Mouse (Mus musculus) stomach, embryonic 14.5 days (tissue): ENCODE measurements around the gene Dtd1. TPM values are rescaled to one million over a fixed set of nuclear protein-coding genes. Genes with fewer than 3 reads are reported as not detected.

Experiments used
- ATAC-seq: fragments of 200-750 bp; cut with Nextera tagmentation; 2 replicates; pipeline ENCODE4 v1.8.0; 2017; ENCODE audit warnings: low read depth, moderate TSS enrichment; ENCODE audit not compliant: insufficient number of reproducible peaks, insufficient read depth, low FRiP score
- H3K27ac ChIP-seq: fragments of 300-500 bp; sonication (generic); 2 replicates; pipeline ENCODE4 v1.5.1; 2014; ENCODE audit warnings: mild to moderate bottlenecking, low read length, moderate library complexity, mixed read lengths
- H3K27me3 ChIP-seq: fragments of 300-500 bp; sonication (generic); 2 replicates; pipeline ENCODE4 v1.6.1; 2014; ENCODE audit warnings: low read length, control low read depth, mixed read lengths; ENCODE audit not compliant: control insufficient read depth, insufficient read depth
- H3K36me3 ChIP-seq: fragments of 300-500 bp; sonication (generic); 2 replicates; pipeline ENCODE4 v1.6.1; 2014; ENCODE audit warnings: mild to moderate bottlenecking, control low read depth, low read length, moderate library complexity, mixed read lengths; ENCODE audit not compliant: control insufficient read depth, insufficient read depth
- H3K4me1 ChIP-seq: fragments of 300-500 bp; sonication (generic); 2 replicates; pipeline ENCODE4 v1.6.1; 2014; ENCODE audit warnings: low read length, control low read depth, mixed read lengths; ENCODE audit not compliant: control insufficient read depth, insufficient read depth
- H3K4me2 ChIP-seq: fragments of 300-500 bp; sonication (generic); replicated peaks from 2 replicates; pipeline ENCODE4 v1.6.1; 2014; ENCODE audit warnings: low read depth, low read length, control low read depth
- H3K4me3 ChIP-seq: fragments of 300-500 bp; sonication (generic); 2 replicates; pipeline ENCODE4 v1.5.1; 2014; ENCODE audit warnings: low read depth, low read length, control low read depth
- H3K9ac ChIP-seq: fragments of 300-500 bp; sonication (generic); replicated peaks from 2 replicates; pipeline ENCODE4 v1.6.1; 2014; ENCODE audit warnings: low read depth, mild to moderate bottlenecking, control low read depth, low read length, moderate library complexity, mixed read lengths
- H3K9me3 ChIP-seq: fragments of 300-500 bp; sonication (generic); 2 replicates; pipeline ENCODE4 v1.6.1; 2016; ENCODE audit warnings: low read depth, low read length, control low read depth; ENCODE audit not compliant: control insufficient read depth
- WGBS: fragments of 180-500 bp; shearing (Covaris S2); extraction: QIAGEN DNeasy Blood & Tissue Kit; methylation state at CpG from one replicate; pipeline ENCODE4 v1.1.7; 2014; 5-methylcytosine and 5-hydroxymethylcytosine counted together
- polyA plus RNA-seq: library from polyadenylated mRNA; unstranded; fragments of >200 nt; fragmentation: Nextera tagmentation; extraction: Ambion mirVana; gene quantifications from 2 replicates; pipeline ENCODE4 v1.2.1, GENCODE M21; 2014

The Dtd1 gene
- polyA plus RNA-seq, 1 experiment from 2014 or later, result 36.9 TPM

DNA sequence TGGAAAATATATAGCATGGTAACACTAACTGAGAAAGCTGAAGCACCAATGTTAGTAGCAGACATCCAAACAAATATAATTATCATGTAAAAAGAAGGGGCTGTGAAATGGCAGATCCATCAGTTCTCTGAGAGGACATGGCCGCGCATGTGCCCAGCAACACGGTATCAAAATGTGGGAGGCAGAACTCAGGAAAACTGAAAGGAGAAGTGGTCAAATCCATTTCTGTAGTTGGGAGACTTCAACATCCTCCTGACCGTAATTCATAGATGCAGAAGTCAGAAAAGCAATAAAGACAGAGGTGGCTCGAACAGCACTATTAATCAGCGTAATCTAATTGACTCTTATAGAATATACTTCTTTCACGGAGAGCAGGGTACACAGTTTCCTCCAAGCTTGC lies 179.6 kb downstream of the Dtd1 start:
- Histone ChIP-seq H3K4me3 (no peak overlapping the region), H3K36me3 (no peaks in the 10 kb centered on the region), H3K9ac (no peak overlapping the region), H3K27ac (no peak overlapping the region), H3K4me1 (no peaks in the 10 kb centered on the region), H3K4me2 (no peak overlapping the region), H3K27me3 (no peaks in the 10 kb centered on the region), H3K9me3 (no peaks in the 10 kb centered on the region)
- no peak for ATAC-seq
- WGBS, result 75% methylated on average over 7 of the region's 7 CpGs

DNA sequence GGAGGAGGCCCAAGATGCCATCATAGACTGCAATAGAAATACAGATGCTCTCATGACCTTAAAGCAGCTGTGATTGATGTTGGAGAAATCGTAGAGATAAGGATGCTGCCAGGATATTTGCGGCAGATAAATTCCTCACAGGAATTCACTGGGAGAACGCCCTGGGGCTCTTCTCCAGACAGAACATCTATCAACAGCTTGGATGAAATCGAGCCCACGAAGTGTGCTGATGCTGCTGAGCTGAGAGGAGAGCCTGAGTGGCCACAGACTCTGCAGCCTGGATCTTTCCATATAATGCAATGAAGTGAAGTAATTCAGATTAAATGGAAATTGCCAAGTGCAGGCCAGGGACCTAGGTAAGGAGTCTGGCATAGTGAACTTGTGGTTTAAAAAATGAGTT lies 181.0 kb downstream of the Dtd1 start:
- 19% methylated on average over 5 of the region's 5 CpGs for WGBS
- H3K36me3 ChIP-seq, result no peaks in the 10 kb centered on the region
- no peak overlapping the region for H3K4me3 ChIP-seq
- no peak overlapping the region for H3K4me2 ChIP-seq
- H3K9me3 ChIP-seq, result no peaks in the 10 kb centered on the region
- ATAC-seq, result no peak
- H3K4me1 ChIP-seq, result no peaks in the 10 kb centered on the region
- no peak overlapping the region for H3K27ac ChIP-seq
- no peak overlapping the region for H3K9ac ChIP-seq
- no peaks in the 10 kb centered on the region for H3K27me3 ChIP-seq

DNA sequence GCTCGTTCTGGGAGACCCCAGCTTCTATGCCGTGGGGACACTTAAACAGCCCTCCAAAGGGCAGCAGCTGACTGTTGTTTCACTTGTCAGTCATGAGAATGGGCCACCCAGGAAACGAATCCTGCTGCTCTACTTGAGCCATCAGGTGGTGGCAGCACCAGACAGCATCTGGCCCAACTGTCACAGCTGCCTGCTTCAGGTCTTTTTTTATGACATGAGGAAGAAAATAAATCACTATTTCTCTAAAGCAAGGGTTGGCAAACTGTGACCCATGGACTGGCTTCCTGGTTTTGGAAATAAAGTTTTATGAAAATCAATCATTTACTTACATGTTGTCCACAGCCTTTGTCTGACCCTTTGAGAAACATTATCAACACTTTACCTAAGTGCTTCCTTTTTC lies 182.2 kb downstream of the Dtd1 start:
- Histone ChIP-seq H3K4me1 (no peaks in the 10 kb centered on the region), H3K27me3 (no peaks in the 10 kb centered on the region), H3K36me3 (no peaks in the 10 kb centered on the region), H3K27ac (no peak overlapping the region), H3K9ac (no peak overlapping the region), H3K4me3 (no peak overlapping the region), H3K4me2 (no peak overlapping the region), H3K9me3 (no peaks in the 10 kb centered on the region)
- ATAC-seq, result no peak
- WGBS, result 60% methylated on average over 3 of the region's 3 CpGs

DNA sequence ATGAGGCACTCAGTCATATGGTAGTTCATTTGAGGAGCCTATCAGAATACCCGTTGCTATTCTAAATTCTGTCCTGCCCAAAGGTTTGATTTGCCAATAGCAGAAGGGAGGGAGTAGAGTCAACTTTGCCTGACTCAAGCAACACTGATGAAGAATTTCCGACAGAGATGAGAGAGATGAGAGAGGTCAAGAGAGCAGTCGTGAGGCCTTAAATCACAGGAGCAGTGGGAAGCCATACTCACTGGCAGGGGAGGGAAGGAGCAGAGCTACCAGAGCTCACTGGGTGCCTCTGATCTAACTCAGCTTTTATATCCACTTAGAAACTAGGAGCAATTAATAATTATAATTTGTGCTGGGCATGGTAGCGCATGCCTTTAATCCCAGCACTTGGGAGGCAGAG lies 182.8 kb downstream of the Dtd1 start:
- H3K9ac ChIP-seq, result no peak overlapping the region
- ATAC-seq, result no peak
- WGBS, result 56% methylated on average over 4 of the region's 4 CpGs
- no peak overlapping the region for H3K4me3 ChIP-seq
- no peaks in the 10 kb centered on the region for H3K27me3 ChIP-seq
- H3K4me1 ChIP-seq, result no peaks in the 10 kb centered on the region
- no peak overlapping the region for H3K4me2 ChIP-seq
- H3K9me3 ChIP-seq, result no peaks in the 10 kb centered on the region
- H3K27ac ChIP-seq, result no peak overlapping the region
- H3K36me3 ChIP-seq, result no peaks in the 10 kb centered on the region

DNA sequence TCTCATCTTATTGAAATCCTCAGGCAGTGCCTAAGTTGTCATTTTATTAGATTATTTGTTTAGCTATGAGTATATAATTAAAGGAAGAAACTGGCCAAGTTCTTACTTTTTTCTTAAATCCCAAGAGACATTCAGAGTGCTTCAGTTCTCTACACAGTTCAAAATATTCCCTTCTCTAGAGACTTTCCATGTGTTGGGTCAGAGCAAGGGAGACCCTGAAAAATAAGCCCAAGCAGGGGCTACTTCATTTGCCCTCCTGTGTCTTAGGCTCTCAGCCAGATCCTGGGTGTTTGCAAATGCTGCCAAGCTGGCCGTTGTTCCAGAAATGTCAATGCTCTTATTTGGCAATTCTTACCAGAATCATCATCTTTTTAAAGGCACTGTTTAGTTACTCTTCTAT lies 183.5 kb downstream of the Dtd1 start:
- ATAC-seq, result no peak
- 71% methylated on average over 1 of the region's 1 CpGs for WGBS

DNA sequence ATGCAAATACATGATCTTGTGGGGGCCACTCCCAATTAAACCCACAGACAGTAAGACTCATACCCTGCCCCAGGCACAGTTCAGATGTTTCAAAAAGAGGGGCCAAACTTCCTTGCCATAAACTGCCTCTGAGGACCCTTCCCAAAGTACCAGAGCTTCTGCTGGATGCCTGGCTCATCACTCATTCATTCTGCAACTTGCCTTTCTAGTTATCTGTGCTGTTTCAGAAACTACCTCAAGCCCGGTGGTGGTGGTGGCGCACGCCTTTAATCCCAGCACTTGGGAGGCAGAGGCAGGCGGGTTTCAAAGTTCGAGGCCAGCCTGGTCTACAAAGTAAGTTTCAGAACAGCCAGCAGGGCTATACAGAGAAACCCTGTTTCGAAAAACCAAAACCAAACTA lies 184.1 kb downstream of the Dtd1 start:
- Histone ChIP-seq H3K4me3 (no peak overlapping the region), H3K9me3 (no peaks in the 10 kb centered on the region), H3K4me2 (no peak overlapping the region), H3K27me3 (no peaks in the 10 kb centered on the region), H3K27ac (no peak overlapping the region), H3K4me1 (no peaks in the 10 kb centered on the region), H3K9ac (no peak overlapping the region), H3K36me3 (no peaks in the 10 kb centered on the region)
- WGBS, result 94% methylated on average over 6 of the region's 6 CpGs
- no peak for ATAC-seq

More for the DNA sequence above, 183.5 kb downstream of the Dtd1 start:
- no peak overlapping the region for H3K27ac ChIP-seq
- no peak overlapping the region for H3K9ac ChIP-seq
- no peaks in the 10 kb centered on the region for H3K4me1 ChIP-seq
- H3K27me3 ChIP-seq, result no peaks in the 10 kb centered on the region
- no peak overlapping the region for H3K4me2 ChIP-seq
- H3K36me3 ChIP-seq, result no peaks in the 10 kb centered on the region
- H3K9me3 ChIP-seq, result no peaks in the 10 kb centered on the region
- no peak overlapping the region for H3K4me3 ChIP-seq

DNA sequence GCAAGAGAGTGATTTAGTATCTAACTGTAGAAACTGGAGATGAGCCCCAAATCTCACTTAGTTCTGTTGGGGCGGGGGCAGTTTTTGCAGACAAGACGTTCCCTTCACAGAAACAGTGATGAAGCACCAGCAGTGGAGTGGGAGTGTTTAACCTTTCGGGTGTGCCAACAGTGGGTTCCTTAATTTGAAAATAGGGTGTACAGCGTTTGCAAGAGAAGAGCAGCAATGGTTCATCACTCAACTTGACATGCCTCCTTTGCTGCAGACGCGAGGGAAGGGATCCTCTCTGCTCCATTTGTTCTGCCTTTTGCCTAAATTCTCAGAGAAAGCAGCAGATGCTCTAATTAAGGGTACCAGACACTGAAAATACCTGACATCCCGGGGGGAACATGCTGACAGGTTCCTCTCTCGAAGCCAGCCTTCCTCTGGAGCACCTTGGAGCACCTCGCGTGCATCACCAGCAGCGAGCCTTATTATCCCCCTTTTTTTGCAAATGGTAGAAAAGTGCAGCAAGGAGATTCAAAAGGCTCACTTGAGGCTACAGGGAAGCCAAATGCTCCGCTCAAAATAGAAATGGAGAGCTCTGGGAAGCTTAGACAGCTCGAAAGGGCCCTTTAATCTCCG lies 192.1 kb downstream of the Dtd1 start:
- Histone ChIP-seq H3K27ac (no peak overlapping the region), H3K9me3 (no peaks in the 10 kb centered on the region), H3K4me1 (no peaks in the 10 kb centered on the region), H3K27me3 (no peaks in the 10 kb centered on the region), H3K4me3 (no peak overlapping the region), H3K9ac (no peak overlapping the region), H3K36me3 (no peaks in the 10 kb centered on the region), H3K4me2 (no peak overlapping the region)
- 58% methylated on average over 14 of the region's 14 CpGs for WGBS
- no peak for ATAC-seq

DNA sequence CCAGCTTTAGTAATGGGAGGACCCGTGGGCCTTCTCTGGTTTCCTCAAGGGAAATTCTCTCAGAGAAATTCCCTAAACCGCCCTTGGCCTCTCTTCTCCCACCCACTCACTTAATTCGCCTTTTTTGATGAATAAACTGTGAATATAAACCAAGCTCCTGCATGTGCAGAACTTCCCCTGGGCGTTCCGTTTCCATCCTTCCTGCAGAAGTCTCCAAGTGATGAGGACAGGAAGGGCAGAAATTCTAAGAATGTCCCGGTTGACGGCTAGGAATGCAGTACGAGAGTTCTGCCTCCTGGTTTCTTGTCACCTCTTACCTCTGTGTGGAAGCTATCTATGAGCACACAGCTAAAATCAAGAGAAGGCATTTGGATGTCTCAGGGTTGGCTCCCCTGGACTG lies 197.8 kb downstream of the Dtd1 start:
- no peaks in the 10 kb centered on the region for H3K27me3 ChIP-seq
- WGBS, result 51% methylated on average over 8 of the region's 8 CpGs
- no peak overlapping the region for H3K9ac ChIP-seq
- H3K4me1 ChIP-seq, result no peaks in the 10 kb centered on the region
- no peaks in the 10 kb centered on the region for H3K9me3 ChIP-seq
- no peaks in the 10 kb centered on the region for H3K36me3 ChIP-seq
- H3K27ac ChIP-seq, result no peak overlapping the region
- H3K4me2 ChIP-seq, result no peak overlapping the region
- no peak overlapping the region for H3K4me3 ChIP-seq
- ATAC-seq, result no peak
